Mouse (Mus musculus) left cerebral cortex, adult 18-20 months (tissue): ENCODE measurements around the gene Tbc1d2b. TPM values are rescaled to one million over a fixed set of nuclear protein-coding genes. Genes with fewer than 3 reads are reported as not detected.
A peak's percentile ranks its signal among the peaks of the same experiment; 100 is the strongest.

Source experiments
- DNase-seq, 2 experiments: peaks; one replicate each; pipeline ENCODE4 v3.0.0; 2021 to 2022; ENCODE audit warnings: low spot score in 2 of 2, mixed read lengths in 1 of 2
- long read RNA-seq, 2 experiments: library from polyadenylated mRNA; stranded (forward); transcript quantifications; one replicate each; pipeline ENCODE4 v2.0.0; 2021
- total RNA-seq, 2 experiments: library from RNA; stranded (reverse); gene quantifications; 2 replicates each; pipeline ENCODE4 v1.2.3; 2021

The Tbc1d2b gene
- 10 to 100 TPM; 14.2 to 15.6 TPM for total RNA-seq
- long read RNA-seq, experiment 1, full-length matches to known transcripts, result 2 of 17 reads
- long read RNA-seq, experiment 1, partial matches to known transcripts, result 10 of 17 reads
- long read RNA-seq, experiment 1, other reads (novel, unspliced or antisense), result 5 of 17 reads
- long read RNA-seq, experiment 2, partial matches to known transcripts, result 1 of 9 reads
- long read RNA-seq, experiment 2, other reads (novel, unspliced or antisense), result 8 of 9 reads

DNA sequence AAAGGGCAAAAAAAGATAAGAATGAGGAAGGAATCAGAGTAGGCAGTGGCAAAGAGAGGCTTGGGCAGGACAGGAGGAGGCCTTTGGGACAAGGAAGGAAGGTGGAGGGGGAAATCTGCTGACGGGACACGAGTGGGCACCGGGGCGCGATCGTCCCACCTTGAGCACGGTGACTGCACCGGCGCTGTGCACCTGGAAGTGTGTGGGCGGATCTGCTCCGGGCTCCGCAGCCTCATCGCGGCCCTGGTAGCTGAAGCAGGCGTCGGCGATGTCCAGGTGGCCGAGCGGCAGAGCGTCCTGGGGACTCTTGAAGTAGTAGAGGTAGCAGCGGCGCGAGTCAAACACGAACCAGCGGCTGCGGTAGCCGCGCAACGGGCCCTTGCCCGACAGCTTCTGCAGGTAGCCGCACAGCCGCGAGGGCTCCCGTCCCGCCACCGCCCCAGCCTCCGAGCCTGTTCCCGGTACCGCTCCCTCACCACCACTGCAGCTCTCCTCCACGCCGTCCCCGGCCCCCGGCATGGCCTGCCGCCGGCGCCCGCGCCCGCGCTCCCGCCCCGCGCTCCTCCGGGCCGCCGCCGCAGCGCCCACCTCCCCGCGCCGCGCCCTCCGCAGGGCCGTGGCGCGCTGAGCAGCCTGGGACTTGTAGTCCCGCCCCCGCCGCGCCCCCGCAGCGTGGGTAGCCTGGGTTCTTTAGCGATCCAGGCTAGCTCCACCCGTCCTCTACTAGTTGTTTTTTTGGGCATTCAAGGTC lies at the start of gene Tbc1d2b:
Gene Tbc1d2b (minus strand): TSS at position 612 of the 751 bp plus-strand sequence.
- DNase-seq, result peak; percentile 60 to 65

DNA sequence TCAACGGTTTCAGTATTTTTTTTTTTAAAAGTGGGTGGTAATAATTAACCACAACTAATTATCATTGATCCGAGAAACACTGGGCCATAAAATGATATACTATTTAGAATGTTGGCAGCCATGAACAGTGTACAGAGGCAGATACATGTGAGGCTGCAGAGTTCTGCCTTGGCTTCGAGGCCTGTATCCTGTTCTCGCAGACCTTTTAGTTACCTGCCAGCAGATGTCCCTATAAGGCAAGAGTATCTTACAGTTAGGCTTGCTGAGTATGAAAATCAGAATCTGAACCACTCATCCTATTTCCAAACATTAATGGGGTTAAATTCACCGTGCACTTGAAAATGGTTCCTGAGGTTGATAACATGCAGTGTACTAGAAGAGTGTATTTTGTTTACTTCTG lies 45.7 kb upstream of the Tbc1d2b start:
- DNase-seq, result no peak

DNA sequence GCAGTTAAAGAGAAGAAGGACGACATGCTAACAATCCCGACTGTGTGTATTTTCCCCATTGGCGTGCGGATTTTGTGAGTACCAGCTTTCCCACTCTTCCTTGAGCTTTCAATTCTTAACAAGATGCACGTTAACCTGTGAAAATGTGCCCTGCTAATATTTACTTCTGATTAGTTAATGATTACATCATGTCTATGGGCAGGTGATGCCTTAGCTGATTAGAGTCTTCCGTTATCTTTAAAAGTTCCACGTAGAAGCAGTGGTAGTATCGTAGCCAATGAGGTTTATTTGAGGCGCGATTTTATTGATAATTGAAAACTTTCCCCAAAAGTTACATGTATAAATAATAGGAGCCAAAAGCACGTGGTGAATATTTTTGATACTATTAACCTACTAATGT lies 45.1 kb upstream of the Tbc1d2b start:
- DNase-seq, result no peak

DNA sequence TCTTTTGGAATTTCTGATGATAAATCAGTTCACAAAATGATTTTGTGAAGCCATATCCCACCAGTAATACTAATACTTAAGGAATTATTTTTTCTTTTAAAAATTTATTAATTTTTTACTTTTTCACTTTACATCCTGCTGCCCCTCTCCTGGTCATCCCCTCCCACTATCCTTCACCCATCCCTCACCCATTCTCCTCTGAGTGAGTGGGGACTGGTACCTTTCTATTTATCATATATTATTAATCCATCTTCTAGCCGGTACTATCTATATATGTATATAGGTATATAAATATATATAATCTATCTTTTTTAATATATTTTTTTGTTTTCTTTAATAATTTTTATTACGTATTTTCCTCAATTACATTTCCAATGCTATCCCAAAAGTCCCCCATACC lies 33.6 kb upstream of the Tbc1d2b start:
- no peak for DNase-seq

GRCm38 (mm10) chr9:90303101-90303835 lies 32.7 kb upstream of the Tbc1d2b start:
- no peak for DNase-seq

DNA sequence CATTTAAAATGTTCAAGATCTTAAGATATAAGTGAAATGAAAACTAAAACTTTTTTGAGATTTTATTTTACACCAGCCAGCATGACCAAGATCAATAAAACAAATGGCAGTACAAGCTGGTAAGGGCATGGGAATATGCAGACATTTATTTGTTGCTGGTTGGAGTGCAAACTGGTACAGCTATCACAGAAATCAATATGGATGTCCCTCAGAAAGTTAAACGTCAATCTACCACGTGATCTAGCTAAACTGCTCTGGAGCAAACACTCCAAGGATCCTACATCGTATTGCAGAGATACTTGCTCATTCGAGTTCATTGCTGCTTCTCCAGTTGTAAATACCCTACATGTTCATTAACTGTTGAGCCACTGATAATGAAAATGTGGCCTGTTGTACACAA lies 32.1 kb upstream of the Tbc1d2b start:
- DNase-seq, result no peak

GRCm38 (mm10) chr9:90301081-90301688 lies 30.6 kb upstream of the Tbc1d2b start:
- DNase-seq, result no peak

GRCm38 (mm10) chr9:90297637-90298036 lies 27.0 kb upstream of the Tbc1d2b start:
- no peak for DNase-seq

DNA sequence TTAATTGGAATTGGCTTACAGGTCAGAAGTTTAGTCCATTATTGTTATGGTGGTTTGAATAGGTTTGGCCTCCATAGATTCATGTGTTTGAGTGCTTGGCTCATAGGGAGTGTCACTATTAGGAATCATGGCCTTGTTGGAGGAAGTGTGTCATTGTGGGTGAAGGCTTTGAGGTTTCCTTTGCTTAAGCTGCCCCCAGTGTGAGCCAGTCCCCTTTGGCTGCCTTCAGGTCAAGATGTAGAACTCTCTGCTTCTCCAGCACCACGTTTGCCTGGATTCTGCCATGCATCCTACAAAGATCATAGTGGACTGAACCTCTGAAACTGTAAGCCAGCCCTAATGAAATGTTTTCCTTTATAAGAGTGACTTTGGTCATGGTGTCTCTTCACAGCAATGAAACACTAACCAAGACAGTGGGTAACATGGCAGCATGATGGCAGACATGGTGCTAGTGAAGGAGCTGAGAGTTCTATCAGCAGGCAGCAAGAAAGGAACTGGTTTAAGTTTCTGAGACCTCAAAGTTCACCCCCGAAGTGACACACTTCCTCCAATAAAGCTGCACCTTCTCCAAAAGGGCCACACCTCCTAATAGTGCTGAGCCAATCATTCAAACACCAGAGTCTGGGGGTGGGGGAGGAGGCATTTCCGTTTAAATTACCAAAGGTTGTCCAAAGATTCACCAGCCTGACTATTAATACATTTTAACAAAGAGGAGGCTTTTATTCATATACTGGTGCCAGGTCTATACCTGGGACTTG lies 23.2 kb upstream of the Tbc1d2b start:
- no peak for DNase-seq

DNA sequence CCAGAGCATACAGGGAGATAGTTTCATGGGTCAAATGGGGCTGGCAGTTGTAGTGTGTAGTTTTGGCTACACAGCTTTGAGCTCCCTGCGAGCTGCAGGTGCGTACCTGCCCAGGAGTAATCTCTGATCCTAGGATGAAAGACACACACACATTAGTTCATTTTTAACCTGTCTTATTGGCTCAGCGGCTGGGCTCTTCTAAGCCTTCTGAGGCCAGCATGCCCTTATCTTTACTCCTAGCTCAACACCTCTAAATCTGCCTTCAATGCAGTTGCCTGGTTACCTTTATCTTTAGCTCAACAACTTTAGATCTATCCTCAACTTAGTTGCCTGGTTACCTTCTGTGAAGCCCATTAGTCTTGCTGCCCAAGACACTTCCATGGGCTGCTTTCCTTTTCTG lies 7.8 kb upstream of the Tbc1d2b start:
- DNase-seq, result no peak

DNA sequence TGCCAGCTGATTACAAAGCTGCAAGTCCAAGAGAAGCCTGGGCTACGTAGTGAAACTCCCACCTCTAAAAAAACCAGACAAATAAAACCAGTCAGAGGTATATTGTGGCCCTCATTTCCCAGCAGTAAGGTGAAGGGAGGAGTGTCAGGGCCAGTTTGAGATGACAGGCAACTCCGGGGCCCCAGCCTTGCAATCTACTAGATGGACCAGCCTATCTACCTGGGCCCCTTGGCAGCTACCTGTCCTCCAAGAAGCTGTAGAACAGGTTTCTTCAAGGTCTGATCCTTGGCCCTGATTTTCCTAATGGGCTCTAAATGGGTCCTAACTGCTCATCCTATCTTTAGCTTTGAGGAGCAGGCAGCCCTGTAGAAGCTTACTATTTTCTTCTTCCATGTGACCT lies 7.3 kb upstream of the Tbc1d2b start:
- DNase-seq, result no peak

GRCm38 (mm10) chr9:90276779-90277178 lies 6.2 kb upstream of the Tbc1d2b start:
- DNase-seq, result no peak

DNA sequence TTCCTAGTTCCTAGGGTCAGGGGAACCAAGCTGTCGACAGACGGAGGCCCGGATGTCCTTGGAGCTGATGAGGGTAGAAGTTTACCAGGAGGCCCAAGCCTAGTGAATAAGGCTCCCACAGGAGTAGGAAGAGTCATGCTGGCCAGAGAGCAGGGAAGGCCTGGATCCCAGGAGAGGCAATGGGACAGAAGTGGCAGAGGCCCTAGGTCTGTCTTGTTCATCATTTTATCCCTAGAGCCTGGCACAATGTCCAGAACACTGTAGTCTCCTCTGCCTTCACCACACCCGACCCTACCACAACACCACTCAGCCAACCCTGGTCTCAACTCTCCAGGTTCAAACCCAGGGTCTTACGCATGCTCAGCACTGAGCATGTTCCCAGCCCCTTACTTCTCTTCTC lies 5.3 kb upstream of the Tbc1d2b start:
- no peak for DNase-seq

- no peak for DNase-seq
Observed at GRCm38 (mm10) chr9:90275500-90275899, 4.9 kb upstream of the Tbc1d2b start.

DNA sequence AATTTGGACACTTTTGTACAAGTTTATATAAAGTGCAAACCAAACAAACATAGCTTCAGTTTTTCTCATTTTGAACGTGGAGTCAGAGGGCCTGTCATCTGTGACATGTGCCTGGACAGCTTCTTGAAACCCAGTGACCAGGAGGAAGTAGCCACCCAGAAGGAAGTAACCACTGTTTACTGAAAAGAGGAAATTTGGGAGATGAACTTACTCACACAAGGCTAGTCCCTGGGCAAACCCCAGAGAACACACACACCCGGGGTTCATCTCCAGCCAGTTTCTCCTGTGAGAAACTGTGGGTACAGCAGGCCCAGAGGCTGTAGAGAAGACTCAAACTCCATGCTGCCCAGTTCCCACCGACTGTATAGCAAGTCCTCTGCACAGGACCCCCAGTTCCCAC lies 3.9 kb upstream of the Tbc1d2b start:
- no peak for DNase-seq

GRCm38 (mm10) chr9:90272346-90272745 lies 1.7 kb upstream of the Tbc1d2b start:
- DNase-seq, result no peak

GRCm38 (mm10) chr9:90271541-90272090 lies 1.0 kb upstream of the Tbc1d2b start:
- no peak for DNase-seq

- DNase-seq, result no peak
Observed at GRCm38 (mm10) chr9:90270944-90271295, 316 bp upstream of the Tbc1d2b start.

DNA sequence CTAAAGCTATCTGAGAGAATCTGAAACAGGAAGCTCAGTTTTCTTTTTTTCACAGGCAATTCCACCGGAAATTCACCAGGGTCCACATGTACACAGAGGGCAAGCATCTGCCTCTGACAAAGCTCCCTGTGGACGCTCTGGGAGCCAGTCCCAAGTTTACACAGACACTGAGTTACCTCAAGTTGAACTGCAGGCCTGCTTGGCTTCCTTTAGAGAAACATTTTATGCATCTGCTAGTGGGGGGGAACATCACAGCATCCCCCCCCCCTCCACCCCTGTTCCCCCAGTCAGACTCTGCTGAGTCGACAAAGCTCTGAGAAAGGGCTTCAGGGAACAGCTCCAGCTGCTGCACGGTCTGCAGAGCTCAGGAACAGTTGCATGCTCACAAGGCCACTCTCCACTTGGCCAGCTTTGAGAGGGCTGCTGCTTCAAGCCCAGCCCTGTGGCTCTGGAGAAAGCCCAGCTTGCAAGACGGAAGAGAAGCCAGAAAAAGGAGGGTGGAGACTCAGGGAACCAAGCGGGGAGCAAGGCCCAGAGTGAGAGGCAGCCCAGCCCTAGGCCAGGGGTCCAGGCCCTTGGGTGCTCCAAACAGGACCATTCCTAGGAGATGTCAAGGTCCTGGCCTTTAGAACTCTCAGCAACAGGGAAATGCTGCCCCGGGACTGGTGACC lies 1.5 kb downstream of the Tbc1d2b start:
- DNase-seq, result peak in 1 of 2 experiments; percentile 50

DNA sequence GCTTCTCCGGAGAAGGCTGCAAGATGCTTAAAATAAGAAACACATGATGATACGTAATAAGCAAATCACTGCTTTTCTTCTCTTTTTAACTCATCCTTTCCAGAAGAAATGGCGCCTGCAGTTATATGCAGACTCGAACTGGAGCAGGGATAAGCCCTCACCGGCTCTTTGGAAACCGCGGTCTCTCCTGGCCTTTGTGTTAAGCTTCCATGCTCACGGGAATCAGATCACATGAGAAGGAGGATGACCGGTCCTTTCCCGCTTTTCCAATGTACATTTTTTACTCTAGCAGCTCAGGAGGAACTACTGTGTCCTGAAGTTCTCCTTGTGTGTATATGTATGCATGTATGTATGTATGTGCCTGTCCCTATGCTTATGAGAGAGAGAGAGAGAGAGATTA lies 3.7 kb downstream of the Tbc1d2b start:
- no peak for DNase-seq
